Mouse (Mus musculus): ENCODE results near the gene Havcr2.
"Not testable (repeated sequence)": the region's sequence is repeated elsewhere in the genome, so short reads cannot be mapped to it uniquely, and the experiment has no call there.

The Havcr2 gene

DNA sequence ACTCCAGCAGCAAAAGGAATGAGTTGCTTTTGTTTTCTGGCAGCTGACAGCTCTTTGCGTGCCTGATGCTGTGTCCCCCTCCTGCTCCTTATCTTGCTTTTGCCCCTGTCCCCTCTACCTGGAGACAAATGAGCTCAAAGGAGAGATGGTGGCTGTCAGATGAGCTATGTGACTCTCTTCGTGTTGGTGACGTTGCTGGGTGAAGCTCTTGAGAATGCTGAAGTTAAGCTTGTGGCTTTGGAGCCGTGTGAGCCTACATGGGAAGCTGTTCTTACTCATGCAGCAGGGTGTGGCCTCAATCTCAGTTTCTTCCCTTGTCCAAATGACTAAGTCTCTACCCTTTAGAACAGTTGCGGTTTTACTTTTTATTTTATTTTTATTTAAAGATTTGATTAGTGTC is 7.2 kb downstream of the Havcr2 start:
- no peak for DNase-seq

DNA sequence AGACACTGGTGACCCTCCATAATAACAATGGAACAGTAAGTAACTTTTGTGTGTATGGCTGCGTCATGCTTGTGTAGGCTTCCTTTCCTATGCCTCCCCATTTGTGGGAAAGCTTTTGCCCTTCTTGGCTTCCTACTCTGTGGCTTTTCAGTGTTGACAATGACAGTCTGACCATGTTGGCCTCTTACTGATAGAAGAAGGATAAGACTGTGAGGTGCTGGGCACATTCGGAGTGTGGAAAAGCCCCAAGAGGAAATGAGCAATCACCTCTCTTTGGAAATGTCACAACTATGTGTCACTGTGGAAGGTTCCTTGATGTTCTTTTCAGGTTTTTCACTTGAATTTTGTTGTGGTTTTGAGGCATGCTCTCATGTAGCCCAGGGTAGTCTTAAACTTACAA is 12.1 kb downstream of the Havcr2 start:
- DNase-seq, result no peak

GRCm38 (mm10) chr11:46474220-46474619 is 19.5 kb downstream of the Havcr2 start:
- no peak for DNase-seq

DNA sequence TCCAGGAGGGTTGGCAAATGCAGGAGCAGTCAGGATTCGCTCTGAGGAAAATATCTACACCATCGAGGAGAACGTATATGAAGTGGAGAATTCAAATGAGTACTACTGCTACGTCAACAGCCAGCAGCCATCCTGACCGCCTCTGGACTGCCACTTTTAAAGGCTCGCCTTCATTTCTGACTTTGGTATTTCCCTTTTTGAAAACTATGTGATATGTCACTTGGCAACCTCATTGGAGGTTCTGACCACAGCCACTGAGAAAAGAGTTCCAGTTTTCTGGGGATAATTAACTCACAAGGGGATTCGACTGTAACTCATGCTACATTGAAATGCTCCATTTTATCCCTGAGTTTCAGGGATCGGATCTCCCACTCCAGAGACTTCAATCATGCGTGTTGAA is 24.6 kb downstream of the Havcr2 start:
- no peak for DNase-seq

DNA sequence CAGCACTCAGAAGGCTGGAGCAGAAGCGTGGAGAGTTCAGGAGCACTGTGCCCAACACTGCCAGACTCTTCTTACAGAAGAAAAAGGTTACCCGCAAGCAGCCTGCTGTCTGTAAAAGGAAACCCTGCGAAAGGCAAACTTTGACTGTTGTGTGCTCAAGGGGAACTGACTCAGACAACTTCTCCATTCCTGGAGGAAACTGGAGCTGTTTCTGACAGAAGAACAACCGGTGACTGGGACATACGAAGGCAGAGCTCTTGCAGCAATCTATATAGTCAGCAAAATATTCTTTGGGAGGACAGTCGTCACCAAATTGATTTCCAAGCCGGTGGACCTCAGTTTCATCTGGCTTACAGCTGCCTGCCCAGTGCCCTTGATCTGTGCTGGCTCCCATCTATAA is 25.8 kb downstream of the Havcr2 start:
- no peak for DNase-seq

- DNase-seq, result no peak
Measured at GRCm38 (mm10) chr11:46488231-46488630, 33.5 kb downstream of the Havcr2 start.

DNA sequence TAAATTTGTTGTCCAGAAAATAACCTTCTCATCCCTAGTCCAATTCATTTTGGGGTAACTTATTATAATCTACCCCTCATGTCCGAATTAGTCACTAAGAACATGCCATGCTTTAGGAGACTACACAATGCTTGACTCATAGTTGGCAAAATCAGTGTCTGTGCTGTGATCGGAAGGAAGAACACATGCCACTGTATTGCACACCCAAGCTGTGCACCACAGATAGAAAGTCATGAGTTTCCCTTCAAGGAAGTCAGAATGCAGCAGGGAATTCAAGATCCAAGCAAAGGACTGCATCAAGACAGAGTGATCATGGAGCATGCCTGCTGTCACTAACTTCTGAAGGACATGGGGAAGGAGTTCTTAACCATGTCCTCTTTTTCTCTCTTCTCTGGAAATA is 33.9 kb downstream of the Havcr2 start:
- no peak for DNase-seq

DNA sequence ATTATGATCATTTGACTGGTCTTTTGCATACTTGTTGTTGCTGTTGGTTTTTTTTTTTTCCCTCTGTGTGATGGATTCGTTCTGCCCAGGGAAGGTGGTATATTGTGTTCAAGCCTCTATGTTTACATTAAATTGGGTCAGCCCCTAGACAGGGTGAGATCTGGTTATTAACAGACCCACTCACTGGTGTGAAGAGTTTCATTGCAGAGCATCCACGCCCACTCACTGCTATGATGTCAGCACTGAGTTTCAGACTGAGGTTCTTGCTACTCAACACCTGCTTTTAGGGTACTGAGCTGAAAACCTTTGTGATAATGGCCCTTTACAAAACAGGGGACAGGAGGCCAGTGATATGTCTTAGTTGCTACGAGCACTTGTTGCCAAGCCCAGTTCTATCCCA is 52.4 kb downstream of the Havcr2 start:
- no peak for DNase-seq

DNA sequence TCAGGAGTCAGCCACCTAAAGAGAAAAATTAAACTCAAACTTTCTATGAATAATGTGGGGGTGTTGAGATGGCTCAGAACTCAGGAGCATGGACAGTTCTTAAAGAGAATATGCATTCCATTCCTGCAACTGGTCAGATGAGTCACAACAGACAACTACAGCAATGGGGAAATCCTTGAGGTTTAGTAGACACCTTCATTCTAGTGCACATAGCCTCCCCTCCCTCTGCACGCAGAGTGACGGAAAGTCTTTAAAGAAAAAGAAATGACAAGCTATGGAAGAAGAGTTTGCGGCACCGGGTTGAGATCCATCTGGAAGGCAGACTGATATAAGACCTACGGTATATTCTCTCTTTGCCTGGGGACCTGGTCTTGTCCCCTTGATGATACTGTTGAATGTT is 55.2 kb downstream of the Havcr2 start:
- no peak for DNase-seq

GRCm38 (mm10) chr11:46521341-46521740 is 66.6 kb downstream of the Havcr2 start:
- not testable (repeated sequence) for DNase-seq

DNA sequence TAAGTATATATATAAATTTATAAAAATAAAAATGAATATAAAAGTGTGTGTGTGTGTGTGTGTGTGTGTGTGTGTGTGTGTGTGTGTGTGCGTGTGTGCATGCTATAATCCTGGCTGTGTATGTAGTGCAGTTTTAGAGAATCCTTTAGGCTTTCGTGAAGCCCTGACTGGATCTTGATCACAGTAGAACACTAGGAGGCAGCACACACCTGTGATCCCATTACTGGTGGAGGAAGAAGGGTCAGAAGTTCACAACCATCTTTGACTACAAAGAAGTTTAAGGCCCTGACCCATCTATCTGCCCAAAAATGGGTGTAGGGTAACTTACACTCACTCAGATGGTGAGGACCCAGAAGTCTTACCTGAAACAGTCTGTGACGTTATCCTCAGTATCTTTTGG is 68.0 kb downstream of the Havcr2 start:
- no peak for DNase-seq

DNA sequence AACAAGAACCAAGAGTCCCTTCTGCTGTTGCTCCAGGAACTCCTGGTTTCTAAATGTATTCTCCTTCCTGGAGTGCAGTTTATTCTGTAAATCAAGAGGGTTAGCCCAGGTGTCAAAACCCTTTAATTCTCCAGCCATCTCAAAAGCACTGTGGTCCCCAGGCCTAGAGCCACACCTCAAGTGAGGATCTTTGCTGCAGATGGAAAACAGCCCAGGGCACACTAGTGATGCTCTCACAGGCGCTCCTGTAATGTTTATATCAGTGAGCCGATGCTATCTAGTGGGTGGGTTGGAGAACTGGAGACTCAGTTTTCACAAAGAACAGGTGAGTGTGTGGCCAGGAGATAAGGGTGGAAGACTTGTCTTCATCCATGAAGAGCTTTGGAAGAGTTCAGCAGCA is 69.2 kb downstream of the Havcr2 start, which contains the start of gene Gm12169:
Gene Gm12169, plus strand, starts transcription at position 301 of the 400 bp plus-strand sequence.
- no peak for DNase-seq

DNA sequence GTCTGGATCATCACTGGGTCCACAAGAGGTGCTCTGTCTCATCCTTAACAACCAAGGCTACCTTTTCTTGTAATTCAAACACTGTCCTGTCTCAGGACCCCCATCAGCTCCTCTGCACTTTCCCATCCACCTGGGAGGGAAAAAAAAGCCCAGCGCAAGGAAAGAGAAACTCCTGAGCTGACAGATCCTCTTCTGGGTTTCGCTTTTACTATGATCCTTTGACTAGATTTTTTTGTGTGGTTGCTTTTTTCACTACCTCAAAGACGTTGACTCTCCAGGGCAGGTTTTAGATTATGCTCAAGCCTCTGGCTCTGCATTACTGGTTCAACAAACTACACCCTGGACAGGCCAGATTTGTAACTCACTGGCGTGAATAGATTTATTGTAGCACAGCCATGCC is 75.4 kb downstream of the Havcr2 start:
- no peak for DNase-seq

Data from cerebellum, postnatal 25 days (tissue).